Mouse (Mus musculus): ENCODE results near the gene Unc50. TPM values are rescaled to one million over a fixed set of nuclear protein-coding genes. Genes with fewer than 3 reads are reported as not detected.
A peak's percentile ranks its signal among the peaks of the same experiment; 100 is the strongest.

Unc50 gene
- 129 and 135 TPM in 2 replicates for polyA plus RNA-seq (2014; fragmentation: Nextera tagmentation; extraction: Ambion mirVana)

- H3K27ac ChIP-seq (ENCODE audit: low read depth), result peak within 1 kb of the TSS; percentile 83
- 2% methylated on average over 57 of the region's 57 CpGs for WGBS
- H3K4me2 ChIP-seq, result peak within 1 kb of the TSS; percentile 69
- 0 out of 2 replicates have a peak, but pooled peaks cover 3% of the 10 kb centered on the region for H3K4me1 ChIP-seq (ENCODE audit: insufficient read depth)
- ATAC-seq (ENCODE audit: insufficient read depth) (peak; percentile 99), DNase-seq (peak; percentile 98)
- H3K9me3 ChIP-seq (ENCODE audit: low read depth, low read length), result no peaks in the 10 kb centered on the region
- H3K9ac ChIP-seq, result peak within 1 kb of the TSS; percentile 83
- no peaks in the 10 kb centered on the region for H3K27me3 ChIP-seq (ENCODE audit: insufficient read depth, low read length)
- H3K36me3 ChIP-seq (ENCODE audit: insufficient read depth), result peaks cover 32% of the 10 kb centered on the region
- peak; percentile 45; the same call in 1 of the 2 replicates for TF ChIP-seq CTCF (IDR thresholded peaks at IDR 0.05; ENCODE audit: low read depth)
- peak within 1 kb of the TSS; percentile 88 for H3K4me3 ChIP-seq (ENCODE audit: low read depth, low read length)
Measured at GRCm38 (mm10) chr1:37429366-37430296, at the start of gene Unc50, which contains the start of gene Coa5. TSS of gene Unc50 (plus strand) at chr1:37430139. TSS of gene Coa5 (minus strand) at chr1:37430103.

GRCm38 (mm10) chr1:37380913-37381312 lies 49.0 kb upstream of the Unc50 start:
- DNase-seq, result peak; percentile 38
- Histone ChIP-seq H3K27ac (ENCODE audit: low read depth) (no peak overlapping the region), H3K27me3 (ENCODE audit: insufficient read depth, low read length) (no peaks in the 10 kb centered on the region), H3K4me2 (no peak overlapping the region), H3K9me3 (ENCODE audit: low read depth, low read length) (no peaks in the 10 kb centered on the region), H3K9ac (no peak overlapping the region), H3K4me3 (ENCODE audit: low read depth, low read length) (no peak overlapping the region), H3K36me3 (ENCODE audit: insufficient read depth) (0 out of 2 replicates have a peak, but pooled peaks cover 10% of the 10 kb centered on the region), H3K4me1 (ENCODE audit: insufficient read depth) (no peaks in the 10 kb centered on the region)
- TF ChIP-seq CTCF (IDR thresholded peaks at IDR 0.05; ENCODE audit: low read depth), result no peak
- 42% methylated on average over 5 of the region's 5 CpGs for WGBS
- peak; percentile 78; the same call in 1 of the 2 replicates for ATAC-seq (ENCODE audit: insufficient read depth)

GRCm38 (mm10) chr1:37384304-37384703 lies 45.6 kb upstream of the Unc50 start:
- ATAC-seq (ENCODE audit: insufficient read depth) (no peak), DNase-seq (no peak)
- 0 out of 2 replicates have a peak, but pooled peaks cover 10% of the 10 kb centered on the region for H3K36me3 ChIP-seq (ENCODE audit: insufficient read depth)
- H3K4me2 ChIP-seq, result no peak overlapping the region
- H3K4me3 ChIP-seq (ENCODE audit: low read depth, low read length), result no peak overlapping the region
- WGBS, result 77% methylated on average over 3 of the region's 3 CpGs
- no peaks in the 10 kb centered on the region for H3K27me3 ChIP-seq (ENCODE audit: insufficient read depth, low read length)
- no peaks in the 10 kb centered on the region for H3K4me1 ChIP-seq (ENCODE audit: insufficient read depth)
- no peak overlapping the region for H3K9ac ChIP-seq
- no peak overlapping the region for H3K27ac ChIP-seq (ENCODE audit: low read depth)
- H3K9me3 ChIP-seq (ENCODE audit: low read depth, low read length), result no peaks in the 10 kb centered on the region
- TF ChIP-seq CTCF (IDR thresholded peaks at IDR 0.05; ENCODE audit: low read depth), result no peak

- no peak overlapping the region for H3K9ac ChIP-seq
- 0 out of 2 replicates have a peak, but pooled peaks cover 7% of the 10 kb centered on the region for H3K36me3 ChIP-seq (ENCODE audit: insufficient read depth)
- ATAC-seq (ENCODE audit: insufficient read depth) (no peak), DNase-seq (no peak)
- no peak overlapping the region for H3K4me3 ChIP-seq (ENCODE audit: low read depth, low read length)
- H3K4me2 ChIP-seq, result no peak overlapping the region
- H3K27me3 ChIP-seq (ENCODE audit: insufficient read depth, low read length), result no peaks in the 10 kb centered on the region
- no peak overlapping the region for H3K27ac ChIP-seq (ENCODE audit: low read depth)
- H3K4me1 ChIP-seq (ENCODE audit: insufficient read depth), result no peaks in the 10 kb centered on the region
- TF ChIP-seq CTCF (IDR thresholded peaks at IDR 0.05; ENCODE audit: low read depth), result no peak
- WGBS, result 63% methylated on average over 7 of the region's 7 CpGs
- no peaks in the 10 kb centered on the region for H3K9me3 ChIP-seq (ENCODE audit: low read depth, low read length)
Measured at GRCm38 (mm10) chr1:37386448-37386971, 43.4 kb upstream of the Unc50 start.

GRCm38 (mm10) chr1:37393174-37393573 lies 36.8 kb upstream of the Unc50 start:
- DNase-seq (no peak), ATAC-seq (ENCODE audit: insufficient read depth) (no peak)

DNA sequence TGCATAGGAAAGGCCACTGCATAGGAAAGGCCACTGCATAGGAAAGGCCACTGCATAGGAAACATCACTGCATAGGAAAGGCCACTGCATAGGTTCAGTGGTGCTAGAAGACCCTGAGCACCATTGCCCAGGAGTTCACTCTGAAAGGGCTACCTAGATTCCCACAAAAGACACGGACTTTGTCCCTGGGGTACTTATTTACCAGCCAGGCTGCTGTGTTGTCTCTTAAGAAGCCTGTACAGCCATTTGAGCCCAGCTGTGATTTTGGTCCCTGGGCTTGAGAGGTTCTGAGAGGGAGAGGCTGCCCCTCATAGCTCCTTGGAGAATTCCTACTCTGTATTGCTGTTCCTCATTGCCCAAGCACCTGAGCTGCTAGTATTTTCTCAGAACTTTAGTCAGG lies 33.5 kb upstream of the Unc50 start:
- ATAC-seq (ENCODE audit: insufficient read depth) (no peak), DNase-seq (no peak)
- Histone ChIP-seq H3K4me2 (no peak overlapping the region), H3K27ac (ENCODE audit: low read depth) (no peak overlapping the region), H3K9me3 (ENCODE audit: low read depth, low read length) (no peaks in the 10 kb centered on the region), H3K4me3 (ENCODE audit: low read depth, low read length) (no peak overlapping the region), H3K27me3 (ENCODE audit: insufficient read depth, low read length) (no peaks in the 10 kb centered on the region), H3K4me1 (ENCODE audit: insufficient read depth) (peaks cover 5% of the 10 kb centered on the region), H3K36me3 (ENCODE audit: insufficient read depth) (no peaks in the 10 kb centered on the region), H3K9ac (no peak overlapping the region)
- TF ChIP-seq CTCF (IDR thresholded peaks at IDR 0.05; ENCODE audit: low read depth), result no peak
- WGBS, result 90% methylated on average over 1 of the region's 1 CpGs

More at GRCm38 (mm10) chr1:37393174-37393573, 36.8 kb upstream of the Unc50 start:
- no peak overlapping the region for H3K4me3 ChIP-seq (ENCODE audit: low read depth, low read length)
- no peak overlapping the region for H3K27ac ChIP-seq (ENCODE audit: low read depth)
- no peak overlapping the region for H3K9ac ChIP-seq
- WGBS, result 82% methylated on average over 5 of the region's 5 CpGs
- H3K9me3 ChIP-seq (ENCODE audit: low read depth, low read length), result no peaks in the 10 kb centered on the region
- H3K36me3 ChIP-seq (ENCODE audit: insufficient read depth), result no peaks in the 10 kb centered on the region
- TF ChIP-seq CTCF (IDR thresholded peaks at IDR 0.05; ENCODE audit: low read depth), result no peak
- H3K27me3 ChIP-seq (ENCODE audit: insufficient read depth, low read length), result no peaks in the 10 kb centered on the region
- H3K4me1 ChIP-seq (ENCODE audit: insufficient read depth), result no peaks in the 10 kb centered on the region
- H3K4me2 ChIP-seq, result no peak overlapping the region

DNA sequence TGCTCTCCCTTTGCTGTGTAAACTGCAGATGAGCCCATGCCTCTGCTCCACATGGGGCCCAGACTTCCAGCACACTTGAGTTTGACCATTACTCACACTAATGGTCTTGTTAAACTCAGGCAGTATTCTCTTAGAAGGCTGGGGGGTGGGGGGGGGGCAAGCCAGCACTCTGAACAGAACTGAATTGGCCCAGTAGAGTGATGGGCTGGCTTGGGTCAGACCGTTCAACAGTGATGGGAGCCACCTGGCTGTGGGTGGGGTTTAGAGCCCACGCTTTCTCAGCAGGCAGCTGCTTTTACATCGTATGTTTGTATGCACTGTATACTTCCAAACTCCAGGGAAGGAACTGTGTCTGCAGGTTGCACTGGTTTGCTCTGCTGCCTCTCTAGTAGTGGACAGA lies 31.0 kb upstream of the Unc50 start:
- DNase-seq, result peak; percentile 45
- no peak overlapping the region for H3K4me2 ChIP-seq
- no peak overlapping the region for H3K27ac ChIP-seq (ENCODE audit: low read depth)

More for the DNA sequence above, 31.0 kb upstream of the Unc50 start:
- Histone ChIP-seq H3K27me3 (ENCODE audit: insufficient read depth, low read length) (no peaks in the 10 kb centered on the region), H3K9me3 (ENCODE audit: low read depth, low read length) (no peaks in the 10 kb centered on the region), H3K9ac (no peak overlapping the region), H3K36me3 (ENCODE audit: insufficient read depth) (no peaks in the 10 kb centered on the region), H3K4me1 (ENCODE audit: insufficient read depth) (peaks cover 5% of the 10 kb centered on the region), H3K4me3 (ENCODE audit: low read depth, low read length) (no peak overlapping the region)
- no peak for TF ChIP-seq CTCF (IDR thresholded peaks at IDR 0.05; ENCODE audit: low read depth)
- ATAC-seq (ENCODE audit: insufficient read depth), result peak; percentile 82; the same call in 1 of the 2 replicates
- 13% methylated on average over 3 of the region's 3 CpGs for WGBS
